Mouse (Mus musculus): ENCODE measurements around the gene Agbl1.

Agbl1 gene

DNA sequence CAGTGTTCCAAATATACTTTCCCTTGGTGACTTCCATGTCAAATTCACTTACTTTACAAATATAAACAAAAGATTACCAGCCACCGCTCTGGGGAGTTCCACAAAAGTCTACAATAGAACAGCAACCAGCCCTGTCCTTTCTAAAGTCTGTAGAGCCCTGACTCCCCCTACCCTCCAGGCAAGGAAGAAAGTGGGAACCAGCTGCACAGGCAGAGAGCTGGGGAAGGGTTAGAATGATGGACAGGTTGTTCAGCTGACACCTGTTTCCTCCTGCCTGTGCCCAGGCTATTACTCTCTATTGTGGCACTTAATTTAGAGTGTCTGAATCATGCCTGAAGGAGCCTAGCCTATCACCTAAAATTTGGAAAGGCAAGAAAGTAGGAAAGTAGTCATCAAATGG lies 923.2 kb downstream of the Agbl1 start:
- in situ Hi-C loops (cut with MboI; ENCODE audit: unreplicated experiment in 2 of 2), result no loop called here

DNA sequence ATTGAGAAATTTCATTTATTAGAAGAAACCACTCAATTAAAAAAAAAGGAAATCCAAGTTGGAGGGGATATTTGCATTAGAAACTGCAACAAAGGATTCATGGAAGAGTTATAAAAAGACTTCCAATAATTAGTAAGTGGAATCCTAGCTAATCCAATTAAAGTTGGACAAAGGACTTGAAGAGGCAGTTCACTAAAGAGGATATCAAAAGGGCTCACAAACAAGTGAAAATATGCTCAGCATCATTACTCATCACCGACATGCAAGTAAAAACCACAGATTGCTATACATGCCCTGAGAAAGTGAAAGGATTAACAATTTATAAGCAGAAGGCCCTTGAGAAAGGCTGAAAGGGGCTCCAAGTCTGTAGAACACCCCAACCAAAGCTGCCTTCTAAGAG lies 935.2 kb downstream of the Agbl1 start:
- in situ Hi-C loops (cut with MboI; ENCODE audit: unreplicated experiment in 2 of 2), result no loop called here

Data from v-Abl transformed pro-B cells (cell line).